In genomic region chr16:38352851-38353250, GRCm38 (mm10) we compare ENCODE assay signal across 33 mouse cellular contexts. TPM values are rescaled to one million over a fixed set of nuclear protein-coding genes. Genes with fewer than 3 reads are reported as not detected.
A peak's percentile ranks its signal among the peaks of the same experiment; 100 is the strongest.
DNase-seq lines count a peak whose midpoint lies in the region; ATAC-seq and TF ChIP-seq lines count a peak whose summit lies in the region.
"Had no signal": no experiment of that assay in that cellular context is flagged by ENCODE, and none has a peak within 500 bp of the region (broad histone marks: within the 10 kb centered on the region; RNA-seq: fewer than 3 reads in every experiment).

No protein-coding gene starts in this region.

- no peak for TF ChIP-seq EP300 in heart, adult 2 months (IDR thresholded peaks at IDR 0.05; ENCODE audit: insufficient read depth, low read depth, low read length)

- H3K27me3 ChIP-seq in heart, adult 2 months (ENCODE audit: control insufficient read depth, insufficient read depth, low read length): no peaks in the 10 kb centered on the region
- H3K27me3 ChIP-seq: embryonic facial prominence, embryonic 12.5 days; embryonic facial prominence, embryonic 15.5 days; heart, embryonic 13.5 days; hindbrain, embryonic 13.5 days; Patski had no signal

- peaks cover 36% of the 10 kb centered on the region for H3K36me3 ChIP-seq in heart, adult 2 months (ENCODE audit: control insufficient read depth, insufficient read depth, low read length)

- H3K9ac ChIP-seq in heart, adult 2 months (ENCODE audit: low read depth, low read length): no peak overlapping the region
- H3K9ac ChIP-seq: embryonic facial prominence, embryonic 12.5 days; embryonic facial prominence, embryonic 15.5 days; forebrain, postnatal 0 days; hindbrain, embryonic 13.5 days had no signal

- H3K79me2 ChIP-seq in heart, adult 2 months (replicated peaks; ENCODE audit: control insufficient read depth, insufficient read depth, low read length): 0 out of 2 replicates have a peak, but pooled peaks cover 3% of the 10 kb centered on the region

- no peak for DNase-seq in heart, adult 2 months
- no peak for DNase-seq in heart, postnatal 14 days
- DNase-seq in CD4-positive helper T cell, adult 2 months (ENCODE audit: low read depth, low spot score): peak; percentile 30
- DNase-seq in layer of hippocampus, postnatal 36 days: no peak
- DNase-seq in cerebellum, postnatal 36 days: no peak
- DNase-seq: adrenal gland, adult 8-10 months; adrenal gland, postnatal 36 days; cerebellum, adult 11 months; cerebellum, adult 8-10 months; cerebellum, postnatal 10 days; forebrain, postnatal 0 days; gastrocnemius, adult 2 months; gastrocnemius, postnatal 14 days; heart, postnatal 36 days; kidney, adult 2 months had no signal

- peaks cover 8% of the 10 kb centered on the region for H3K4me1 ChIP-seq in heart, adult 2 months (ENCODE audit: control insufficient read depth, insufficient read depth, low read length)

- peak overlapping the region; percentile 61 for H3K27ac ChIP-seq in heart, adult 2 months
- H3K27ac ChIP-seq: embryonic facial prominence, embryonic 12.5 days; embryonic facial prominence, embryonic 15.5 days; hindbrain, embryonic 10.5 days; hindbrain, embryonic 13.5 days had no signal

- no peak for TF ChIP-seq CTCF in heart, adult 2 months (IDR thresholded peaks at IDR 0.05)

- intact Hi-C loops in heart, adult 2 months (cut with DNase I): no loop called here
- intact Hi-C loops in heart, postnatal 14 days (cut with DNase I): no loop called here

- ATAC-seq in activated CD4-positive, CD25-positive, alpha-beta regulatory T cell, adult 4 months: peak; percentile 59
- peak; percentile 63 for ATAC-seq in inflammation-experienced regulatory T-cells, adult 6 months
- no peak for ATAC-seq in megakaryocyte-erythroid progenitor cell, adult 5-6 weeks (replicated peaks; ENCODE audit: low FRiP score, low TSS enrichment, poor library complexity, severe bottlenecking)
- ATAC-seq: forebrain, embryonic 14.5 days; forebrain, postnatal 0 days; hindbrain, embryonic 16.5 days; intestine, postnatal 0 days; Patski had no signal

- no peak for TF ChIP-seq POLR2A in heart, adult 2 months (IDR thresholded peaks at IDR 0.05; ENCODE audit: insufficient read depth, low read depth, low read length)

- H3K4me3 ChIP-seq in heart, adult 2 months: no peak overlapping the region
- H3K4me3 ChIP-seq: embryonic facial prominence, embryonic 12.5 days; embryonic facial prominence, embryonic 15.5 days; gastrocnemius, adult 2 months; heart, embryonic 13.5 days; hindbrain, embryonic 10.5 days; hindbrain, embryonic 13.5 days had no signal

RNA-seq across cellular contexts. Expression of gene Gm21987, which starts 6.0 kb away (rescaled TPM):
- total RNA-seq in heart, adult 2 months (2021): not detected
- not detected in 2 replicates for polyA plus RNA-seq in heart, adult 2 months (2012; rRNA removed)
- 1 to 10 TPM in 1 of 2 experiments, not detected in 1; 1.2 TPM for total RNA-seq in heart, postnatal 14 days (2021)
- polyA plus RNA-seq in activated CD4-positive, CD25-positive, alpha-beta regulatory T cell, adult 4 months (2017; shearing (Covaris generic)): not detected
- not detected for polyA plus RNA-seq in inflammation-experienced regulatory T-cells, adult 6 months (2017; shearing (Covaris generic))
- total RNA-seq in layer of hippocampus, postnatal 36 days (2021): not detected
- not detected in 2 replicates for total RNA-seq in megakaryocyte-erythroid progenitor cell, adult 5-6 weeks (2014; fragmentation: Nextera tagmentation)
- not detected in 2 replicates for total RNA-seq in megakaryocyte-erythroid progenitor cell, adult 5-6 weeks (2017)
- total RNA-seq: common myeloid progenitor, adult 5-6 weeks; ES-E14; forebrain, postnatal 0 days; gastrocnemius, adult 2 months; gastrocnemius, postnatal 14 days; gastrocnemius, postnatal 4 days; heart, postnatal 36 days had no signal
- polyA plus RNA-seq: embryonic facial prominence, embryonic 12.5 days; embryonic facial prominence, embryonic 15.5 days; forebrain, embryonic 11.5 days; forebrain, embryonic 14.5 days; forebrain, postnatal 0 days; frontal cortex, adult 2 months; hindbrain, embryonic 10.5 days; hindbrain, embryonic 13.5 days; hindbrain, embryonic 16.5 days; kidney, adult 2 months; Patski had no signal

RNA-seq across cellular contexts. Expression of gene Cox17, which starts 6.1 kb away (rescaled TPM):
- 100 to 1,000 TPM; 295 to 358 TPM for total RNA-seq in heart, adult 2 months (2021)
- polyA plus RNA-seq in heart, adult 2 months (2012; rRNA removed): 190 and 221 TPM in 2 replicates
- 100 to 1,000 TPM; 227 to 256 TPM for total RNA-seq in heart, postnatal 14 days (2021)
- 100 to 1,000 TPM; 254 to 296 TPM for polyA plus RNA-seq in activated CD4-positive, CD25-positive, alpha-beta regulatory T cell, adult 4 months (2017; shearing (Covaris generic))
- 100 to 1,000 TPM; 213 to 395 (median 300) TPM for polyA plus RNA-seq in inflammation-experienced regulatory T-cells, adult 6 months (2017; shearing (Covaris generic))
- total RNA-seq in layer of hippocampus, postnatal 36 days (2021): 100 to 1,000 TPM; 120 to 146 TPM
- total RNA-seq in megakaryocyte-erythroid progenitor cell, adult 5-6 weeks (2014; fragmentation: Nextera tagmentation): 228 and 369 TPM in 2 replicates
- total RNA-seq in megakaryocyte-erythroid progenitor cell, adult 5-6 weeks (2017): 465 and 506 TPM in 2 replicates

RNA-seq across cellular contexts. Expression of gene Popdc2, which starts 9.2 kb away (rescaled TPM):
- total RNA-seq in heart, adult 2 months (2021): 100 to 1,000 TPM; 462 to 476 TPM
- polyA plus RNA-seq in heart, adult 2 months (2012; rRNA removed): 695 and 745 TPM in 2 replicates
- total RNA-seq in heart, postnatal 14 days (2021): 100 to 1,000 TPM; 542 to 580 TPM
- 1 to 10 TPM; 5.8 to 6.1 TPM for polyA plus RNA-seq in activated CD4-positive, CD25-positive, alpha-beta regulatory T cell, adult 4 months (2017; shearing (Covaris generic))
- 10 to 100 TPM in 1 of 3 experiments, 1 to 10 TPM in 1, under 1 TPM in 1; 0.95 to 10.3 (median 2.3) TPM for polyA plus RNA-seq in inflammation-experienced regulatory T-cells, adult 6 months (2017; shearing (Covaris generic))
- under 1 TPM; 0.50 to 0.63 TPM for total RNA-seq in layer of hippocampus, postnatal 36 days (2021)
- 10.0 and 10.1 TPM in 2 replicates for total RNA-seq in megakaryocyte-erythroid progenitor cell, adult 5-6 weeks (2014; fragmentation: Nextera tagmentation)
- total RNA-seq in megakaryocyte-erythroid progenitor cell, adult 5-6 weeks (2017): 3.1 TPM in 1 of 2 replicates, not detected in the other

RNA-seq across cellular contexts. Expression of gene Maats1, which starts 10.9 kb away (rescaled TPM):
- total RNA-seq in heart, adult 2 months (2021): not detected
- 0.20 TPM in 1 of 2 replicates, not detected in the other for polyA plus RNA-seq in heart, adult 2 months (2012; rRNA removed)
- under 1 TPM; 0.10 TPM for total RNA-seq in heart, postnatal 14 days (2021)
- under 1 TPM in 1 of 2 experiments, not detected in 1; 0.61 TPM for polyA plus RNA-seq in activated CD4-positive, CD25-positive, alpha-beta regulatory T cell, adult 4 months (2017; shearing (Covaris generic))
- under 1 TPM in 1 of 3 experiments, not detected in 2; 0.19 TPM for polyA plus RNA-seq in inflammation-experienced regulatory T-cells, adult 6 months (2017; shearing (Covaris generic))
- total RNA-seq in layer of hippocampus, postnatal 36 days (2021): 1 to 10 TPM in 1 of 2 experiments, under 1 TPM in 1; 0.95 to 1.4 TPM
- total RNA-seq in megakaryocyte-erythroid progenitor cell, adult 5-6 weeks (2014; fragmentation: Nextera tagmentation): not detected in 2 replicates
- 0.04 and 0.66 TPM in 2 replicates for total RNA-seq in megakaryocyte-erythroid progenitor cell, adult 5-6 weeks (2017)
- total RNA-seq: common myeloid progenitor, adult 5-6 weeks; gastrocnemius, adult 2 months; gastrocnemius, postnatal 14 days; heart, postnatal 36 days had no signal
- polyA plus RNA-seq: intestine, embryonic 14.5 days had no signal

RNA-seq across cellular contexts. Expression of gene Nr1i2, which starts 58.2 kb away (rescaled TPM):
- total RNA-seq in heart, adult 2 months (2021): not detected
- 0.15 TPM in 1 of 2 replicates, not detected in the other for polyA plus RNA-seq in heart, adult 2 months (2012; rRNA removed)
- total RNA-seq in heart, postnatal 14 days (2021): not detected
- polyA plus RNA-seq in activated CD4-positive, CD25-positive, alpha-beta regulatory T cell, adult 4 months (2017; shearing (Covaris generic)): not detected
- polyA plus RNA-seq in inflammation-experienced regulatory T-cells, adult 6 months (2017; shearing (Covaris generic)): not detected
- total RNA-seq in layer of hippocampus, postnatal 36 days (2021): not detected
- total RNA-seq in megakaryocyte-erythroid progenitor cell, adult 5-6 weeks (2014; fragmentation: Nextera tagmentation): not detected in 2 replicates
- not detected in 2 replicates for total RNA-seq in megakaryocyte-erythroid progenitor cell, adult 5-6 weeks (2017)
- total RNA-seq: adrenal gland, postnatal 36 days; common myeloid progenitor, adult 5-6 weeks; forebrain, postnatal 0 days; gastrocnemius, adult 2 months; gastrocnemius, postnatal 14 days; heart, postnatal 36 days had no signal
- polyA plus RNA-seq: embryonic facial prominence, embryonic 12.5 days; embryonic facial prominence, embryonic 15.5 days; forebrain, embryonic 11.5 days; forebrain, embryonic 14.5 days; forebrain, postnatal 0 days; frontal cortex, adult 2 months; heart, embryonic 13.5 days; hindbrain, embryonic 10.5 days; hindbrain, embryonic 13.5 days; hindbrain, embryonic 16.5 days had no signal

Comparison
In these comparisons a context has a peak if more than half of its experiments do, and no peak if none do; other contexts are left out.
1. RNA of gene Popdc2, which starts 9.2 kb away (total RNA-seq): 542 to 580 TPM in heart, postnatal 14 days and 462 to 476 TPM in heart, adult 2 months; 3.1 to 10.1 TPM in megakaryocyte-erythroid progenitor cell, adult 5-6 weeks and 0.50 to 0.63 TPM in layer of hippocampus, postnatal 36 days; every median in the first group is over 10 times any median in the second.